Mouse (Mus musculus) kidney, adult 8-10 months (tissue): Measurements from ENCODE around the gene Gse1.

Experiments
- DNase-seq, 2 experiments: peaks; one replicate each; pipeline ENCODE4 v3.0.0; 2022

The Gse1 gene

GRCm38 (mm10) chr8:120595963-120596362, 367.7 kb downstream of the Gse1 start:
- peak; percentile 15 to 58 for DNase-seq

GRCm38 (mm10) chr8:120598579-120598978, 370.3 kb downstream of the Gse1 start:
- no peak for DNase-seq

GRCm38 (mm10) chr8:120599504-120599903, 371.2 kb downstream of the Gse1 start:
- peak; percentile 70 to 89 for DNase-seq

DNA sequence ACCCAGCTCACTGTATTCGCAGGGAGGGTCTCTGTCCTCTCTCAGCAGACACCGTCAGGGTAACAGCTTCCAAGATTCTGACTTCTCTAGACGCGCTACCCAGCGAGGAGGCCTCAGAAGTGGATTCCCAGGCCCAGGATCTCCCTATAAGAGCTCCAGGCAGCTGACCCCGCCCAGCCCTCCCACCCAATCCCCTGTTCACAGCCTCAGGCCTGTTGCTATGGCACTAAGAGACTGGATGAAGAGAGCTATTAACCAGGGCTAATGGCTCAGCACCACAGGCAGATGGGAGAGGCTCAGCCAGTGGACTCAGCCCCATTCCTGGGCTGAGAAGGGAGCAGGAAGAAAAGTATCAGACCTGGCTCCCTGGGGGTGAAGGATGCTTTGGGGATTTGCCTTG, 374.4 kb downstream of the Gse1 start:
- DNase-seq: no peak

- no peak for DNase-seq
Observed at GRCm38 (mm10) chr8:120607460-120607859, 379.2 kb downstream of the Gse1 start.

DNA sequence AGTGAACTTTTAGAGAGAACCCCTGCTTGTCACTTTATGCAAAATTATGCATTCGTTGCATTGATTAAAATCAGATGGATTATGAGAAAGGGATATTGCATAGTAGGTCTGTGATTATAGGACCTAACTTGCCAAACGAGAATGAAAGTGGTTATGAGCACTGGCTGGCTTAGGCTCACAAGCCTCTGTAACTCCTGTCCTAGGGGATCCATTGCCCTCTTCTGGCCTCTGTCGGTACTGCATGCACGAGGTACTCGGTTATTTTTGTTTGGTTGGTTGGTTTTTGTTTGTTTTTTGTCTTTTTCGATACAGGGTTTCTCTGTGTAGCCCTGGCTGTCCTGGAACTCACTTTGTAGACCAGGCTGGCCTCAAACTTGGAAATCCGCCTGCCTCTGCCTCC, 379.6 kb downstream of the Gse1 start:
- DNase-seq: peak; percentile 57 to 85

GRCm38 (mm10) chr8:120610824-120611223, 382.6 kb downstream of the Gse1 start:
- DNase-seq: no peak

DNA sequence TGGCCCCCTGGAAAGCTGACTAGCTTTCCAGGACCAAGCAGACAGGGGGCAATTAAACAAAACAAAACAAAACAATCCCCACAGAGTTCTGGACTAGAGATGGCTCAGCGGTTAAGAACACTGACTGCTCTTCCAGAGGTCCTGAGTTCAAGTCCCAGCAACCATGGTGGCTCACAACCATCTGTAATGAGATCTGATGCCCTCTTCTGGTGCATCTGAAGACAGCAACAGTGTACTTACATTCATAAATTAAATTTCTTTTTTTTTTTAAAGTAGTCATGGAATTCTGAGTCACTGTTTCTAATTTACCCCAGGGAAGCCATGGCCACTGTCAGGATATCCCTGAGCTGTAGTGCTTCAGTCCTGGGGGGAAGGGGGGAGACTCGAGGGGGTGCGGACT, 386.2 kb downstream of the Gse1 start:
- no peak for DNase-seq

- no peak for DNase-seq
Observed at GRCm38 (mm10) chr8:120616663-120617626, 388.7 kb downstream of the Gse1 start.

- DNase-seq: peak; percentile 23 to 61
Observed at GRCm38 (mm10) chr8:120618110-120618509, 389.9 kb downstream of the Gse1 start.

DNA sequence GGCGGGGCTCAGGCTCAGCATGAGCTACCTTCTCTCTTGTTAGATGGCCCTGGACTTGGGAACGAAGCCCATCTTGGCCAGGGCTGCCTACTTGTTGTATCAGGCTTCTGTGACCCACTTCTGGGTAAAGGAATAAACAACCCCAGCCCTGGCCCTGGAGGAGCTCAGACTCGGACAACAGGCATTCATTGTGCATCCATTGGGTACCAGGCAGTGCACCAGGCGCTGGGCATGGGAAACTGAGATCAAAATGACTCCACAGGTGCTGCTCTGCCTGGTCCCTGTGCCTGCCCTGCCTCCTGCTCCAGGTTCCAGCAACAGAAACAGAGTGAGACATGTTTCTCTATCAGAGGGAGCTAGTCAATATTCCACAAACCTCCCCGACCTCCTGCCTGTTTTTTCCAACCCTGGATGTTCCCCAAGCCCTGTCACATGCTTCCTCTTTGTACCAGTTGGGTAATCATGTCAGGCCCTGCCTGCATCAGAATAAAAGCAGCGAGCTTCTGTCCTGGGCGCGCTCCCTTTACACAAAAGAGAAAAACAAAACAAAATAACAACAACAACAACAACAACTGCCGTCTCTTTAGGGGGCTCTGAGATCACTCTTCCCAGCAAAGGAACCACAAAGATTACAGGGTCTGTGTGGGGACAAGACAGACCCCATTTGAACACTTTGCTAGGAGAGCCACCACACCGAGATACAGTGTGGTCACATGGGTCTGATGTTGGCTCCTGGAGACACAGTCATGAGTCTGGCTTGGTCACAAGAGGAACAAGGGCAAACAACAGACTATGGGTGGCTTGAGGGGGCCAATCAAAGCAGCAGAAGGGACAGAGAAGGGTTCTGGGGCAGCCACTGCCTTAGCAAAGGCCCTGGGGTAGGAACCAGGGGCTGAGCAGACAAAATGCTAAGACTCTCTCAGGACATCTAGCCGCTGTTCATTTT, 391.3 kb downstream of the Gse1 start:
- no peak for DNase-seq

- DNase-seq: no peak
Observed at GRCm38 (mm10) chr8:120620441-120620840, 392.2 kb downstream of the Gse1 start.

- no peak for DNase-seq
Observed at GRCm38 (mm10) chr8:120622161-120622560, 393.9 kb downstream of the Gse1 start.

DNA sequence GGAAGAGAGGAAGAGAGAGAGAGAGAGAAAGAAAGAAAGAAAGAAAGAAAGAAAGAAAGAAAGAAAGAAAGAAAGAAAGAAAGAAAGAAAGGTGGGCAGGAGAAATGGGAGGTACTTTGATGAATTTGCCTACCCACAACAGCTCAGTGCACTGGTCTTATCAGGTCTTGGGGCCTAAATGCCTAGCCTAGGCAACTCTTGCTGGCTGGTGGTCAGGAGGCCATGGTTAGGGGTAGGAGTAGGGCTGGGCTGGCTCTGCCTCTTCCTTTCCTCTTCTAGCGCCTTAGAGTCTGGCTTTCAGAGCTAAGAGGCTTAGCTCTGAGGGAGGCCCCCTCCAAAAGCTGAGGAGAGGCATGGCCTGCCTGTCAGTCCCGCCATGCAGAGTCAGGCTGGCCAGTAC, 395.4 kb downstream of the Gse1 start:
- no peak for DNase-seq

DNA sequence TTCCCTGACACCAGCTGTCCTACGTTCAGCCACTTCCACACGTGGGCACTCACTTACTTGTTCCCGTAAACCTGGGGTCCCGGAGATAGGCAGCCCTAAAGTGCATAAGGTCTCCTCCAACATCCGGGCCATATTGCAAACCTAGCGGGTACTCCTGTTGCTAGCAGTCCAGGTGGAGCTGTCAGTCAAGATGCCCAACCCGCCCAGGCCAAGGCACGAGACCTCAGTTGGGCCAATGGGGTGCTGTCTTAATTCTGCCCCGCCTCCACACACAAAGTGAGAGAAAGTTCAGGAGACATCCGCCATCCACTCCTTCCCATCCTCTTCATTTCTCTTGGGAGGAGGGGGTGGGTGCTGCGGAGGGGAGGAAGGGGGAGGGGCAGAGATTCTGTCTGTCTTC, 398.2 kb downstream of the Gse1 start:
- DNase-seq: no peak

DNA sequence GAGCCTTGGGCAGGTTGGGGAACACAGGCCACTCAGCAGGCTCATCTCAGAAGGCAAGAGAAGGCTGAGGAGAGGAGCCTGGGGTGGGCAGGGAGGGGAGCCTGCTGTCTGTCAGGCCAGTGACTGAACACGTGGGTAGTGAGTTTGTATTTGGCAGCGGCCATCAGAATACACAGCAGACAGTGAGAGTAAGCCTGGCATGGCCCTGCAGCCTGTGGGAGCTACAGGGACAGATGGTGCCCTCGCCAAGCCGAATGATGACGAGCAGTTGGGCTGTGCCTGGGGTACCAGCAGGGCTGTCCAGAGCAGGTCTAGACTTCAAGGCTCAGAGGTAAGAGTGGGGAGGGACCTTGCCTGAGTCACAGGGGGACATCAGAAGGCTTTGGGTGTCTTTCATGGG, 399.0 kb downstream of the Gse1 start:
- no peak for DNase-seq

DNA sequence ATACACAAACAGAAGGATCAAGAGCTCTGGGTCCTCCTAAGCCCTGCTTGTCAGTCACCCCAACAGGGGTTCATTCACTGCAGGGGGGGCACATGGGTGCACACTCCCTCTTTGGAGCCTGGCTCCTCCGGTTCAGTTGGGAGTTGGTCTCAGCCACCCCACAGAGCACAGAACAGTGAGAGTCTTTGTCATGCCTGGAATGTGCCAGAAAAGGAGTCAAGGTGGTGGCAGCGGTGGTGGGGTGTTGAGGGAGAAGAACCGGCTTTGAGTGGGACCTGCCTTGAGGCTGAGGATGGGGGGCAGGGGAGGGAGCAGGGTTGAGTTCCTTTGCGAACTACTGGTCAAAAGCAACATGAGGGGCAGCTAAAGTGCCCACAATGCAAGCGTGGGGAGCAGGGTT, 401.8 kb downstream of the Gse1 start:
- DNase-seq: no peak

DNA sequence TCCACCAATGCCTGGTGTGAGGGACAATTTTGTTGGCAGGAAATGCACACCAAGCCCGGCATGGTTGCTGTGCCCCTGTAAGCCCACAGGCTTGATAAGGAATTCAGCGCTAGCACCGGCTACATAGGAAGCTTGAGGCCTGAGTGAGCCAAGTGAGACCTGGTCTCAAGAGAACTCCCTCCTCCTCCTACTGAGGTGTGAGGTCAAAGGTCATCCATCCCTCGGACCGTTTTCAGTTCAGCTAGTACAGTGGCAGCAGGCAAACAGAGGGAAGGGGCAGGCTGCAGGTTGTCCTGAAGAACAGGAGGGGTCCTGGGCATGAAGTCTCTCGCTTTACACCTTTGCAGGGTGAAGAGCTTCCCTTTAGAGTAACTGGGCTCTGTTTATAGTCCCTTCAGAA, 402.6 kb downstream of the Gse1 start:
- no peak for DNase-seq
